ENCODE assay signal across 18 mouse cellular contexts in genomic region chr17:73298981-73299380, GRCm38 (mm10).
DNase-seq lines count a peak whose midpoint lies in the region.
"Had no signal": no experiment of that assay in that cellular context is flagged by ENCODE, and none has a peak within 500 bp of the region (broad histone marks: within the 10 kb centered on the region; RNA-seq: fewer than 3 reads in every experiment).

No protein-coding gene starts in this region.

- peaks cover 20% of the 10 kb centered on the region for H3K27me3 ChIP-seq in heart, embryonic 10.5 days (ENCODE audit: insufficient read depth, poor library complexity, severe bottlenecking)
- H3K27me3 ChIP-seq: CH12.LX had no signal

- H3K27ac ChIP-seq in heart, embryonic 10.5 days = no peak overlapping the region

- WGBS in heart, embryonic 10.5 days = 82% methylated on average over 6 of the region's 6 CpGs

- intact Hi-C loops in heart, postnatal 36 days (cut with DNase I) = loop anchor here (5.0 to 10.0 kb wide), 3 partner anchors 102 to 284 kb away; no protein-coding TSS in a partner anchor
- intact Hi-C loops in heart, postnatal 10 days (cut with DNase I) = loop anchor here (5.0 to 10.0 kb wide), 2 partner anchors 202 to 294 kb away; no protein-coding TSS in a partner anchor

- H3K36me3 ChIP-seq in heart, embryonic 10.5 days = no peaks in the 10 kb centered on the region
- H3K36me3 ChIP-seq: G1E had no signal

- peaks cover 5% of the 10 kb centered on the region; the same call in 1 of the 2 replicates for H3K4me1 ChIP-seq in heart, embryonic 10.5 days

- H3K4me3 ChIP-seq in heart, embryonic 10.5 days = no peak overlapping the region

- H3K9me3 ChIP-seq in heart, embryonic 10.5 days = 0 out of 2 replicates have a peak, but pooled peaks cover under 1% of the 10 kb centered on the region
- H3K9me3 ChIP-seq: G1E had no signal

- DNase-seq in heart, adult 11 months = peak; percentile 54
- no peak for DNase-seq in heart, postnatal 36 days
- peak; percentile 52 for DNase-seq in heart, embryonic 10.5 days (ENCODE audit: low spot score)
- no peak for DNase-seq in heart, postnatal 10 days
- DNase-seq in testis, postnatal 10 days (ENCODE audit: low spot score) = peak; percentile 26
- no peak for DNase-seq in testis, postnatal 14 days (ENCODE audit: low spot score)
- DNase-seq: adrenal gland, adult 2 months; adrenal gland, adult 8-10 months; adrenal gland, postnatal 10 days; adrenal gland, postnatal 14 days; adrenal gland, postnatal 25 days; adrenal gland, postnatal 36 days; B cell, adult 2 months; cerebellum, adult 11 months; cerebellum, adult 11-12 months; cerebellum, adult 18-20 months had no signal

Comparison
In these comparisons a context has a peak if more than half of its experiments do, and no peak if none do; other contexts are left out.
1. DNase-seq: peak in heart, adult 11 months (single experiment), heart, embryonic 10.5 days (single experiment) and testis, postnatal 10 days (single experiment); none in heart, postnatal 36 days (0 of 2), heart, postnatal 10 days (0 of 2) and testis, postnatal 14 days (single experiment).